Mouse (Mus musculus): Measurements from ENCODE around the gene Mical2. TPM values are rescaled to one million over a fixed set of nuclear protein-coding genes. Genes with fewer than 3 reads are reported as not detected.

Gene Mical2
- polyA plus RNA-seq, 1 experiment from 2014 or later, result 1.9 TPM

- no peaks in the 10 kb centered on the region for H3K36me3 ChIP-seq
- ATAC-seq (ENCODE audit: low read depth), result no peak
- H3K4me2 ChIP-seq, result no peak overlapping the region
- H3K27ac ChIP-seq (replicated peaks), result no peak overlapping the region
- 57% methylated on average over 4 of the region's 4 CpGs for WGBS
- H3K4me3 ChIP-seq, result no peak overlapping the region
- no peaks in the 10 kb centered on the region; the same call in 1 of the 2 replicates for H3K4me1 ChIP-seq (replicated peaks)
- H3K27me3 ChIP-seq, result no peaks in the 10 kb centered on the region
- no peaks in the 10 kb centered on the region for H3K9me3 ChIP-seq
- no peak overlapping the region for H3K9ac ChIP-seq
These were observed 64.3 kb downstream of the Mical2 start for GRCm38 (mm10) chr7:112289990-112290389.

GRCm38 (mm10) chr7:112293456-112294104 lies 67.9 kb downstream of the Mical2 start:
- H3K36me3 ChIP-seq, result no peaks in the 10 kb centered on the region
- no peak overlapping the region for H3K4me2 ChIP-seq
- peaks cover 10% of the 10 kb centered on the region for H3K4me1 ChIP-seq (replicated peaks)
- no peak for ATAC-seq (ENCODE audit: low read depth)
- no peaks in the 10 kb centered on the region for H3K9me3 ChIP-seq
- no peak overlapping the region for H3K9ac ChIP-seq
- no peak overlapping the region for H3K27ac ChIP-seq (replicated peaks)
- WGBS, result 70% methylated on average over 7 of the region's 7 CpGs
- no peak overlapping the region for H3K4me3 ChIP-seq
- no peaks in the 10 kb centered on the region for H3K27me3 ChIP-seq

- Histone ChIP-seq H3K36me3 (no peaks in the 10 kb centered on the region), H3K27me3 (no peaks in the 10 kb centered on the region), H3K4me3 (no peak overlapping the region), H3K9ac (no peak overlapping the region), H3K4me2 (no peak overlapping the region), H3K4me1 (replicated peaks) (peaks cover 10% of the 10 kb centered on the region), H3K9me3 (no peaks in the 10 kb centered on the region), H3K27ac (replicated peaks) (no peak overlapping the region)
- ATAC-seq (ENCODE audit: low read depth), result no peak
- 61% methylated on average over 8 of the region's 8 CpGs for WGBS
These were observed 70.0 kb downstream of the Mical2 start for GRCm38 (mm10) chr7:112295426-112296221.

GRCm38 (mm10) chr7:112298032-112298431 lies 72.4 kb downstream of the Mical2 start:
- H3K4me1 ChIP-seq (replicated peaks), result peaks cover 10% of the 10 kb centered on the region
- 0 out of 2 replicates have a peak overlapping the region, but pooled peaks have one; percentile 28 for H3K27ac ChIP-seq (replicated peaks)
- no peak overlapping the region for H3K4me2 ChIP-seq
- H3K9ac ChIP-seq, result no peak overlapping the region
- ATAC-seq (ENCODE audit: low read depth), result peak; percentile 43; the same call in 1 of the 2 replicates
- no peaks in the 10 kb centered on the region for H3K9me3 ChIP-seq
- H3K4me3 ChIP-seq, result no peak overlapping the region
- H3K36me3 ChIP-seq, result no peaks in the 10 kb centered on the region
- 66% methylated on average over 9 of the region's 9 CpGs for WGBS
- H3K27me3 ChIP-seq, result no peaks in the 10 kb centered on the region

- ATAC-seq (ENCODE audit: low read depth), result no peak
- Histone ChIP-seq H3K4me1 (replicated peaks) (peaks cover 11% of the 10 kb centered on the region), H3K9me3 (no peaks in the 10 kb centered on the region), H3K4me3 (no peak overlapping the region), H3K27ac (replicated peaks) (no peak overlapping the region), H3K9ac (no peak overlapping the region), H3K36me3 (no peaks in the 10 kb centered on the region), H3K27me3 (no peaks in the 10 kb centered on the region), H3K4me2 (no peak overlapping the region)
- WGBS, result 88% methylated on average over 3 of the region's 3 CpGs
These were observed 73.3 kb downstream of the Mical2 start for GRCm38 (mm10) chr7:112298871-112299422.

- peaks cover 17% of the 10 kb centered on the region for H3K4me1 ChIP-seq (replicated peaks)
These were observed 74.0 kb downstream of the Mical2 start for GRCm38 (mm10) chr7:112299521-112300096.

GRCm38 (mm10) chr7:112300141-112300540 lies 74.5 kb downstream of the Mical2 start:
- Histone ChIP-seq H3K4me2 (no peak overlapping the region), H3K36me3 (no peaks in the 10 kb centered on the region), H3K4me1 (replicated peaks) (peaks cover 18% of the 10 kb centered on the region), H3K9me3 (no peaks in the 10 kb centered on the region), H3K9ac (no peak overlapping the region), H3K27ac (replicated peaks) (no peak overlapping the region), H3K4me3 (no peak overlapping the region), H3K27me3 (no peaks in the 10 kb centered on the region)
- 79% methylated on average over 5 of the region's 5 CpGs for WGBS
- ATAC-seq (ENCODE audit: low read depth), result no peak

More at GRCm38 (mm10) chr7:112299521-112300096, 74.0 kb downstream of the Mical2 start:
- Histone ChIP-seq H3K9me3 (no peaks in the 10 kb centered on the region), H3K27me3 (no peaks in the 10 kb centered on the region), H3K4me3 (no peak overlapping the region), H3K27ac (replicated peaks) (no peak overlapping the region), H3K9ac (no peak overlapping the region), H3K36me3 (no peaks in the 10 kb centered on the region), H3K4me2 (no peak overlapping the region)
- no peak for ATAC-seq (ENCODE audit: low read depth)
- WGBS, result 72% methylated on average over 10 of the region's 10 CpGs

GRCm38 (mm10) chr7:112301052-112301451 lies 75.4 kb downstream of the Mical2 start:
- ATAC-seq (ENCODE audit: low read depth), result no peak
- H3K27me3 ChIP-seq, result no peaks in the 10 kb centered on the region
- peaks cover 18% of the 10 kb centered on the region for H3K4me1 ChIP-seq (replicated peaks)
- H3K36me3 ChIP-seq, result no peaks in the 10 kb centered on the region
- no peak overlapping the region for H3K4me2 ChIP-seq
- H3K4me3 ChIP-seq, result no peak overlapping the region
- no peak overlapping the region for H3K9ac ChIP-seq
- no peak overlapping the region for H3K27ac ChIP-seq (replicated peaks)
- no peaks in the 10 kb centered on the region for H3K9me3 ChIP-seq

- H3K9me3 ChIP-seq, result no peaks in the 10 kb centered on the region
- H3K36me3 ChIP-seq, result no peaks in the 10 kb centered on the region
- peak; percentile 56; the same call in 1 of the 2 replicates for ATAC-seq (ENCODE audit: low read depth)
- H3K4me3 ChIP-seq, result no peak overlapping the region
- H3K27me3 ChIP-seq, result peaks cover 7% of the 10 kb centered on the region; the same call in 1 of the 2 replicates
- peaks cover 7% of the 10 kb centered on the region for H3K4me1 ChIP-seq (replicated peaks)
- no peak overlapping the region for H3K9ac ChIP-seq
- H3K27ac ChIP-seq (replicated peaks), result no peak overlapping the region
- WGBS, result 67% methylated on average over 8 of the region's 8 CpGs
- no peak overlapping the region for H3K4me2 ChIP-seq
These were observed 78.7 kb downstream of the Mical2 start for GRCm38 (mm10) chr7:112304382-112304781.

- Histone ChIP-seq H3K9ac (no peak overlapping the region), H3K4me1 (replicated peaks) (peaks cover 20% of the 10 kb centered on the region), H3K4me2 (no peak overlapping the region), H3K27me3 (peaks cover 7% of the 10 kb centered on the region; the same call in 1 of the 2 replicates), H3K36me3 (no peaks in the 10 kb centered on the region), H3K9me3 (no peaks in the 10 kb centered on the region), H3K4me3 (no peak overlapping the region), H3K27ac (replicated peaks) (no peak overlapping the region)
- ATAC-seq (ENCODE audit: low read depth), result no peak
- 83% methylated on average over 11 of the region's 11 CpGs for WGBS
These were observed 83.8 kb downstream of the Mical2 start for GRCm38 (mm10) chr7:112309289-112310016.

- Histone ChIP-seq H3K9ac (no peak overlapping the region), H3K4me3 (no peak overlapping the region)
- 87% methylated on average over 4 of the region's 4 CpGs for WGBS
These were observed 84.3 kb downstream of the Mical2 start for GRCm38 (mm10) chr7:112310017-112310360.

More at GRCm38 (mm10) chr7:112310017-112310360, 84.3 kb downstream of the Mical2 start:
- Histone ChIP-seq H3K4me1 (replicated peaks) (peaks cover 19% of the 10 kb centered on the region), H3K4me2 (no peak overlapping the region), H3K9me3 (no peaks in the 10 kb centered on the region), H3K27me3 (peaks cover 7% of the 10 kb centered on the region; the same call in 1 of the 2 replicates), H3K36me3 (no peaks in the 10 kb centered on the region), H3K27ac (replicated peaks) (no peak overlapping the region)
- ATAC-seq (ENCODE audit: low read depth), result no peak
